Mouse (Mus musculus): Measurements from ENCODE around the gene Adat1. TPM values are rescaled to one million over a fixed set of nuclear protein-coding genes. Genes with fewer than 3 reads are reported as not detected.
A peak's percentile ranks its signal among the peaks of the same experiment; 100 is the strongest.

Adat1 gene
- polyA plus RNA-seq, 1 experiment from 2014 or later: 10.5 TPM

DNA sequence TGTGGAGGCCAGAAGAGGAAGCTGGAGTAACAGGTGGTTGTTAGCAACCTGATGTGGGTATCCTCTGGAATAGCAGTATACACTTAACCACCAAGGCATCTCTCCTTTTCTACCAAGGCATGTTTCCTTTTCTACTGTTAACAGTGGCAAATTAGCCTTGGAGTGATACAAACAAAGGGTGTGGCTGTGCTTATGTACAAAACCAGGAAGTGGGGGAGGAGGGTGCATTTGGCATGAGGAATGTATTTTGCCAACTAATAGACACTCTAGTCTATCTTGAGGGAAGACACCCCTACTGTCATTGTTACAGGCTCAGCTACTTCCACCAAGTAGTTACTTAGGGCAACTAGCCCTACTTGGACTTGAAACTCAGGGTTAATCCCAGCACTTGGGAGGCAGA, 12.7 kb upstream of the Adat1 start:
- ATAC-seq: no peak
- Histone ChIP-seq H3K9me3 (replicated peaks) (no peaks in the 10 kb centered on the region), H3K4me1 (peaks cover 4% of the 10 kb centered on the region), H3K27me3 (no peaks in the 10 kb centered on the region), H3K4me2 (no peak overlapping the region), H3K4me3 (no peak overlapping the region), H3K36me3 (ENCODE audit: poor library complexity, severe bottlenecking) (peaks cover 77% of the 10 kb centered on the region), H3K9ac (no peak overlapping the region), H3K27ac (no peak overlapping the region)

GRCm38 (mm10) chr8:111992703-111993039, 569 bp upstream of the Adat1 start:
- Histone ChIP-seq H3K27me3 (no peaks in the 10 kb centered on the region), H3K9ac (no peak overlapping the region), H3K27ac (no peak overlapping the region), H3K9me3 (replicated peaks) (no peaks in the 10 kb centered on the region), H3K4me2 (peak overlapping the region; percentile 74), H3K4me3 (no peak overlapping the region), H3K36me3 (ENCODE audit: poor library complexity, severe bottlenecking) (peaks cover 64% of the 10 kb centered on the region), H3K4me1 (peaks cover 9% of the 10 kb centered on the region; the same call in 1 of the 2 replicates)
- 72% methylated on average over 3 of the region's 3 CpGs for WGBS
- peak; percentile 25 for ATAC-seq

DNA sequence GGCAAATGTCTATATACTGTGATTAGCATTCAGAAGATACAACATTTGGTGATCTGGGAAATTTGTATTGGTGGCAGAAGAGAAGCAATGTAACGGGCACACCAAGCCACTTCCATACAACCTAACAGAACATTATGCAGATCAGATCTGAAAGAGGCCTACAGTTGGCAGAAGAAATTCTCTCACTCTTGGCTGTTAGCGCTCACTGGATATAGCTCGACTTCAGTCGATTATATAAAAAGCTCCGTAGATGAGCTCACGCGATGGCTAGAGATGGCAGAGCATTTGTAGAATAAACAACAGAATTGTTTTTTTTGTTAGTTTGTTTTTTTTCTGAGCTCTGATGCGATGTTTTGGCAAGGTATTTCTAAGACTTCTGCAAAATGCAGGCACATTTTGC, 824 bp downstream of the Adat1 start:
- Histone ChIP-seq H3K9me3 (replicated peaks) (no peaks in the 10 kb centered on the region), H3K27ac (no peak overlapping the region), H3K4me2 (peak overlapping the region; percentile 74), H3K4me3 (peak overlapping the region; percentile 75), H3K9ac (peak overlapping the region; percentile 80), H3K36me3 (ENCODE audit: poor library complexity, severe bottlenecking) (peaks cover 61% of the 10 kb centered on the region), H3K27me3 (no peaks in the 10 kb centered on the region), H3K4me1 (peaks cover 9% of the 10 kb centered on the region; the same call in 1 of the 2 replicates)
- 67% methylated on average over 8 of the region's 8 CpGs for WGBS
- no peak for ATAC-seq

- no peak overlapping the region for H3K9ac ChIP-seq
- H3K9me3 ChIP-seq (replicated peaks): no peaks in the 10 kb centered on the region
- peaks cover 9% of the 10 kb centered on the region; the same call in 1 of the 2 replicates for H3K4me1 ChIP-seq
- H3K4me3 ChIP-seq: no peak overlapping the region
- WGBS: 15% methylated on average over 7 of the region's 7 CpGs
- H3K36me3 ChIP-seq (ENCODE audit: poor library complexity, severe bottlenecking): peaks cover 60% of the 10 kb centered on the region
- no peaks in the 10 kb centered on the region for H3K27me3 ChIP-seq
- no peak overlapping the region for H3K27ac ChIP-seq
- H3K4me2 ChIP-seq: no peak overlapping the region
- no peak for ATAC-seq
These were observed 2.2 kb downstream of the Adat1 start for GRCm38 (mm10) chr8:111989911-111990310.

- Histone ChIP-seq H3K36me3 (ENCODE audit: poor library complexity, severe bottlenecking) (peaks cover 70% of the 10 kb centered on the region), H3K27me3 (no peaks in the 10 kb centered on the region), H3K4me2 (no peak overlapping the region), H3K4me1 (no peaks in the 10 kb centered on the region), H3K4me3 (no peak overlapping the region), H3K9ac (no peak overlapping the region), H3K27ac (no peak overlapping the region), H3K9me3 (replicated peaks) (no peaks in the 10 kb centered on the region)
- 91% methylated on average over 10 of the region's 10 CpGs for WGBS
- ATAC-seq: no peak
These were observed 7.6 kb downstream of the Adat1 start for GRCm38 (mm10) chr8:111984511-111984910.

- Histone ChIP-seq H3K27me3 (no peaks in the 10 kb centered on the region), H3K4me1 (no peaks in the 10 kb centered on the region), H3K9me3 (replicated peaks) (no peaks in the 10 kb centered on the region), H3K27ac (no peak overlapping the region), H3K9ac (no peak overlapping the region), H3K4me3 (no peak overlapping the region), H3K36me3 (ENCODE audit: poor library complexity, severe bottlenecking) (peaks cover 66% of the 10 kb centered on the region), H3K4me2 (no peak overlapping the region)
- 80% methylated on average over 7 of the region's 7 CpGs for WGBS
- ATAC-seq: no peak
These were observed 10.0 kb downstream of the Adat1 start for GRCm38 (mm10) chr8:111982116-111982515.

DNA sequence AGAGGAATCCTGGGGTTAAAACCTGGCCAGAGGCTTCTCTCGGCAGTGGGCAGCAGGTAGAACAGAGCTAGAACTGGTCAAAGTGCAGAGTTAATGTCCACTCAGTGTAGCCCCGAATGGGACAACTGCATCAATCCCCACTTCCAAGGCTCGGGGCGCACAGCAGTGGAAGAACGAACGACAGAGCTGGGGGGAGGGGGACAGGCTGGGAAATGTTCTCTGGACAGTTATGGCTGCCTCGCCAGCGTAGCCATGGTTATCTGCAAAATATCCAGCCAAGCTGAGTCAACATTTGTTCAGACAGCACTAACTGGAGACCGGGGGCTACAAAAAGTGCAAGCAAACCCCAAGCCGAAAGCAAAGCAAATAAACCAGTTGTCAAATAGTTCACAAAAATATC, 14.0 kb downstream of the Adat1 start:
- no peaks in the 10 kb centered on the region for H3K4me1 ChIP-seq
- ATAC-seq: no peak
- 81% methylated on average over 10 of the region's 10 CpGs for WGBS

GRCm38 (mm10) chr8:111976326-111976725, 15.8 kb downstream of the Adat1 start:
- no peaks in the 10 kb centered on the region for H3K4me1 ChIP-seq
- peaks cover 55% of the 10 kb centered on the region for H3K36me3 ChIP-seq (ENCODE audit: poor library complexity, severe bottlenecking)
- no peak for ATAC-seq
- H3K9ac ChIP-seq: no peak overlapping the region
- H3K27ac ChIP-seq: no peak overlapping the region
- no peak overlapping the region for H3K4me2 ChIP-seq
- no peaks in the 10 kb centered on the region for H3K9me3 ChIP-seq (replicated peaks)
- H3K27me3 ChIP-seq: no peaks in the 10 kb centered on the region
- H3K4me3 ChIP-seq: no peak overlapping the region
- WGBS: 88% methylated on average over 2 of the region's 2 CpGs

More for the DNA sequence above, 14.0 kb downstream of the Adat1 start:
- H3K27me3 ChIP-seq: no peaks in the 10 kb centered on the region
- no peaks in the 10 kb centered on the region for H3K9me3 ChIP-seq (replicated peaks)
- H3K4me2 ChIP-seq: no peak overlapping the region
- no peak overlapping the region for H3K9ac ChIP-seq
- peaks cover 53% of the 10 kb centered on the region for H3K36me3 ChIP-seq (ENCODE audit: poor library complexity, severe bottlenecking)
- H3K27ac ChIP-seq: no peak overlapping the region
- no peak overlapping the region for H3K4me3 ChIP-seq

- Histone ChIP-seq H3K9me3 (replicated peaks) (no peaks in the 10 kb centered on the region), H3K4me3 (no peak overlapping the region), H3K27ac (no peak overlapping the region), H3K9ac (no peak overlapping the region), H3K4me2 (no peak overlapping the region), H3K27me3 (no peaks in the 10 kb centered on the region), H3K4me1 (no peaks in the 10 kb centered on the region), H3K36me3 (ENCODE audit: poor library complexity, severe bottlenecking) (peaks cover 59% of the 10 kb centered on the region)
- no peak for ATAC-seq
- 93% methylated on average over 2 of the region's 2 CpGs for WGBS
These were observed 16.4 kb downstream of the Adat1 start for GRCm38 (mm10) chr8:111975706-111976105.

- ATAC-seq: no peak
- Histone ChIP-seq H3K9ac (no peak overlapping the region), H3K27ac (no peak overlapping the region), H3K27me3 (no peaks in the 10 kb centered on the region), H3K9me3 (replicated peaks) (no peaks in the 10 kb centered on the region), H3K4me3 (no peak overlapping the region), H3K36me3 (ENCODE audit: poor library complexity, severe bottlenecking) (peaks cover 57% of the 10 kb centered on the region), H3K4me1 (no peaks in the 10 kb centered on the region), H3K4me2 (no peak overlapping the region)
- 98% methylated on average over 12 of the region's 12 CpGs for WGBS
These were observed 18.0 kb downstream of the Adat1 start for GRCm38 (mm10) chr8:111974138-111974537.

- H3K4me3 ChIP-seq: no peak overlapping the region
- H3K27me3 ChIP-seq: no peaks in the 10 kb centered on the region
- H3K27ac ChIP-seq: no peak overlapping the region
- H3K36me3 ChIP-seq (ENCODE audit: poor library complexity, severe bottlenecking): peaks cover 42% of the 10 kb centered on the region
- H3K4me1 ChIP-seq: no peaks in the 10 kb centered on the region
- H3K9me3 ChIP-seq (replicated peaks): no peaks in the 10 kb centered on the region
- no peak overlapping the region for H3K4me2 ChIP-seq
- 23% methylated on average over 5 of the region's 5 CpGs for WGBS
- ATAC-seq: no peak
- H3K9ac ChIP-seq: no peak overlapping the region
These were observed 23.1 kb downstream of the Adat1 start for GRCm38 (mm10) chr8:111968991-111969390.

DNA sequence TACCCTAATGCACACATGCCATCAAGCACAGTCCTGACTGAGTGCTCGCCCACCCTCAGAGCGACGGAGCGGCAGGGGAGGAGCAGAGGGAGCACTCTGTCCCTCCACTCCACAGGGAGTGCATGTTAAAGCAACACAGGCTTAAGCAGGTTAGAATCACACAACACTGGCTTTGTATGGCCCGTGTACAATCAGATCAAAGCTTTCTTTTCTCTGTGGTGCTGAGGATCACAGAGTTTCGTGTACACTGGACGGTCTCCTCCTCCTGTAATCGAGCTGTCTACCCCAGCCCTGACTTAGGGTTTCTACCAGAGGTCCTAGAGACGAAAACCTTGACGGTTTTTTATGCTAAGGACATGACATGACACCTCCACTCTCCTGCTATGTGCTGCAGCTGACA, 23.6 kb downstream of the Adat1 start:
- no peak for ATAC-seq
- 85% methylated on average over 10 of the region's 10 CpGs for WGBS
- H3K4me1 ChIP-seq: no peaks in the 10 kb centered on the region

DNA sequence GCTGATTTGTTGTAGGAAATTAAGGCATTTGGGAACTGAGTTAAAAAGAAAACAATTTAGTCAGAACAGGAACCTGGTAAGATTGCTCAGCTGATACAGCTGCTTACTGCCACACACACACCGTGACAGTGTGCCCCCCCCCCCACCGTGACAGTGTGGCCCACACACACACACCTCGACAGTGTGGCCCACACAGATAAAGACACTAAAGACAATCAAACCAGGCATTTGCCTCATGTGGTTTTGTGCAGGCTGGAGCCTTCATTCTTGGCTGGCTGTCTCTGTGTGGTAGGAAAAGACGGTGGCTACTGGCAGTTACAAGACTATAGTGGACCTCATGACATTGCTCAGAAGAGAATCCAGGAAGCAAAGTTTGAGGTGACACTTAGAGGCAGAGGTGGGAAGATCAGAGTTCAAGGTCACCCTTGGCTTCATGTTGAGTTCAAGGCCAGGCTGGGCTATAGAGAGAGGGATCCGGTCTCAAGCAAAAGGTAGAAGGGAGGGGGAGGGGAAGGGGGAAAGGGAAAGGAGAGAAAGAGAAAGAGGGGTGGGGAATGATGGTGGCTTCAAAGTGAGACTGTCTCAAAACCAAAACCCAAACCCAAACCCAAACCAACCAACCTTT, 24.7 kb downstream of the Adat1 start:
- Histone ChIP-seq H3K4me3 (no peak overlapping the region), H3K27ac (no peak overlapping the region), H3K4me1 (0 out of 2 replicates have a peak, but pooled peaks cover 2% of the 10 kb centered on the region), H3K9me3 (replicated peaks) (no peaks in the 10 kb centered on the region), H3K4me2 (no peak overlapping the region), H3K9ac (no peak overlapping the region), H3K27me3 (no peaks in the 10 kb centered on the region), H3K36me3 (ENCODE audit: poor library complexity, severe bottlenecking) (peaks cover 30% of the 10 kb centered on the region)
- 88% methylated on average over 5 of the region's 5 CpGs for WGBS
- no peak for ATAC-seq

More for the DNA sequence above, 23.6 kb downstream of the Adat1 start:
- Histone ChIP-seq H3K9me3 (replicated peaks) (no peaks in the 10 kb centered on the region), H3K9ac (no peak overlapping the region), H3K36me3 (ENCODE audit: poor library complexity, severe bottlenecking) (peaks cover 38% of the 10 kb centered on the region), H3K4me3 (no peak overlapping the region), H3K4me2 (no peak overlapping the region), H3K27me3 (no peaks in the 10 kb centered on the region), H3K27ac (no peak overlapping the region)
